Mouse (Mus musculus) cerebellum, adult 11 months (tissue): ENCODE data around the gene Opn4.
A peak's percentile ranks its signal among the peaks of the same experiment; 100 is the strongest.

ENCODE experiments used
- DNase-seq: peaks from one replicate; pipeline ENCODE4 v3.0.0; 2022

The Opn4 gene

DNA sequence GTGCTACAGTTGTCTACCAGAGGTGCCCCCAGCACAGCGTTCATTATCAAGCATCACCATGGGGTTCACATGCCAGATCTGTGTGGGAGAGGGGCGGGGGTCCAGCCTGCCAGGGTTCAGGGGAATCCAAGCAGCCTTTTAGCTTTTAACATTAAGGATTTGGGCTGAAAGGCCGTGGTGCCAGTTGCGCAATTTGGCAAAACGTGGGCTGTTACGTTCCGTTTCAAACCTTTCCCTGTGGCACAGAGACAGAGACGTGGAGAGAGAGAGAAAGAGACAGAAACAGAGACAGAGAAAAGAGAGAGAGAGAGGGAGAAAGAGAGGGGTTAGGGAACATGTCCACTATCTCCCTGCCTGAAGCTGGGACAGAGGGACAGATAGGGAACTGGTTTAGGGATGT is 38.3 kb downstream of the Opn4 start:
- DNase-seq, result no peak

DNA sequence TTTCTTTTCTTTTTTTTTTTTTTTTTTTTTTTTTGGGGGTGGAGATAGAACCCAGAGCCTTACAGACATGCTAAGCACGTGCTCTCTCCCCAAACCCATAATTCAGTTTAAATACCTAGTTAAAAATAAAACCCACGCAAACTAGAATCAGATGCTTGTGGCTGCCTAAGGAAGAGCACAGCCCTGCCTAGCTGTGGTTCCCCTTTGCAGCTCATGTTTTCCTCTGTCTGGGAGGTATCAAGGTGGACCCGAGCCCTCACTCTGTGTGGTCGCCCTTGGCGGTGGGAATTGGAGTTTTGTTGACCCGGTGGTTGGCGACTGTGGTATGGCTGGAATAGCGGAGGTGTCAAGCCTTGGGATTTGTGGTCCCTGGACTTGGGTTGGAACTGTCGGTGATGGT is 41.0 kb downstream of the Opn4 start:
- DNase-seq, result no peak

GRCm38 (mm10) chr14:34555211-34555610 is 44.7 kb downstream of the Opn4 start:
- DNase-seq, result no peak

DNA sequence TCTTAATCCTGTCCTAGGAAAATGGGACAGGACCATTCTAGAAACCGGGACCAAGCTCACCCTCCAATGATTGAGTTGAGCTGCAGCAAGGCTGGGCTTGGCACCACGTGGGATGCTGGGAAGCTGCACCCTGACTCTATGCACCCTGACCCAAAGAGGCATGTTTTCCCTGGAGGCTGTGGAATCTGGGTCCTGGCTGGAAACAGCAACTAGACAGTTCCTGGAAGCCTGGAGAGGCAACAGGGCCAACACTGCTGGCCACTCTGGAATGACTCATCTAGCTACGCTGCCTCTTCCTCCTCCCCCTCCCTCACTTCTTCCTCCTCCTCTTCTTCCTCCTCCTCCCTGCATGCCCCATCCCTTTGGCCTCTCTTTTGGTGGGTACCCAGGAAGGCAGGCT is 45.9 kb downstream of the Opn4 start:
- no peak for DNase-seq

GRCm38 (mm10) chr14:34553470-34553869 is 46.5 kb downstream of the Opn4 start:
- DNase-seq, result no peak

DNA sequence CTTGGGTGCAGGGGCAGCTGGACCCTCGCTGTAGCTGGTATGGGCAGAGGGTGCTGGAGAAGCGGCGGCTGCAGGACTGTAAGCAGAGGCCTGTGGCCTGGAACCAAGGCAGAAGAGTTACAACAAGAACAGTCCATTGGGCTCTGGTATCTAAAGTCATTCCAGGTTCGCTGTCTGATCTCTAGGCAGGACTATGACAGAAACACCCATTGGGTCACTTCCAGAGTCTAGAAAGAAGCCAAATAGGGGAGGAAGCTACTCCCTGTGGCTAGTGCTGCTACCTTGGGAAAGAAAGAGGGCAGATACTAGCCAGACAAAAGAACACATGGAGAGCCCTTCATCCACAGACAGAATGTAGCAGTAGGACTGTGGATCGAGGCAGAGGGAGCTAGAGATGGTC is 47.7 kb downstream of the Opn4 start:
- no peak for DNase-seq

DNA sequence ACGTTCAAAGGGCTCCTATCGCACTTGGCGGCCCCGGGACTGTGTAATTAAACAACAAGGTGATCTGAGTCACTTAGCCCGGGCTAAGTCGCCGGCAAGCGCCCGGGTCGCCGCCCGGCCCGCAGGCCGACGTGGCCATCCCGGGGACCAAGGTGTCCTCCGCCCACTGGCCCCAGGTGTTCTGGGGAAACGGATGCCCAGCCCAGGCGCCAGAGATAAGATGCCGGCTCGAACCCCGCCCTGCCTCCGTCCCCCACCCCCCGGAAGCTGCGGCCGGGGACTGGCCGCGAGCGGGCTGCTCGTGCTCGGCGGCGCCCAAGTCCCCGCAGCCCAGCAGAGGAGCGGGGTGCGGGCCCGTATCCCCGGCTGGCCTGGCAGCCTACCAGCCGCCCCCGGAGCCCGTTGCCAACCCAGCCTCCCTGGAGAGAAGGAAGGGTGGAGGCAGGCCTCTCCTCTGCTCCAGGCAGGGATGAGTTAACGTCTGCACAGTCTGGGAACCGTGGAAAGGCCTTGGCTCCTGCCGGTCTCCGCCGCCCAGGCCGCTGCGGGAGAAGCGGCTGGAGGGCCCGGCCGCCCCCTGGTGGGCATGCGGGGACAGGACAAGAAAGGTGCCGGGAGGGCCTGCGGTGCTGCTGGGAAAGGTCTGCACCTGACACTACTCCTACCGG is 50.8 kb downstream of the Opn4 start:
- DNase-seq, result peak; percentile 84

GRCm38 (mm10) chr14:34548391-34549001 is 51.4 kb downstream of the Opn4 start:
- DNase-seq, result peak; percentile 59

DNA sequence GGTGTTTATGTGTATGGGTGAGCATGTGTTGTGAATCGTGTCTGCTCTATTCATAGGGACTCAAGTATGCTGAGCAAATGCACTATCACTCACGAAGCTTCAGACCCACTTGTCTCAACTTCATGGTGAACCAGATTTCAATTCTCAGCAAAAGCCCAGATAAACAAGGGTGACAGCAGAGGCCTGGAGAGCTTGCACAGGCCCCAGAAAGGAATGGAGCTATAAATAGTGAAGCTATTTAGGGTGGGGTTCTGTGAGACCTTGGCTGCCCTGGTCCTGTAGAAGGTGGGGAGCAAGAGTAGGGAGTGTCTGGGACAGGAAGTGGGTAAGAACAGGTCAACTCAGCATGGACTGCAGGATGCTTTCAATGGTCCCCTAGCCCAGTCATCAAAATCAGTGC is 55.4 kb downstream of the Opn4 start:
- no peak for DNase-seq

DNA sequence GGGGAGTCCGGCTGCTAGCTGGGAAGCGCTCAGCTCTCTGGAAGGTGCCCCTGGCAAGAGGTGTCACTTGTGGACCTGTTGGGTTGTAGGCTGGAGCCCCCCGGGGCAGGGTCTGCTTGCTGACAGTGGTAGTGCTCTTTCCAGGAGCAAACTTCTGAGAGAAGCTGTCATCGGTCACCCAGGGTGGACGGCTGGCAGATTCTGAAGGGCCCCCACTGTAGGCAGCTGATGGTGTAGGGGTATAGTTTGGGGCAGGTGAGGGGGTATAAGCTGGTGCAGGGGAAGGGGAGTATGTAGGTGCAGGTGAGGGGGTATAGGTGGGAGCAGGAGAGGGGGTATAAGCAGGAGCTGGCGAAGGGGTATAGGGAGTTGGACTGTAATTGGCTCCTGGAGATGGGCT is 55.9 kb downstream of the Opn4 start:
- DNase-seq, result no peak

GRCm38 (mm10) chr14:34543596-34543995 is 56.3 kb downstream of the Opn4 start:
- no peak for DNase-seq

DNA sequence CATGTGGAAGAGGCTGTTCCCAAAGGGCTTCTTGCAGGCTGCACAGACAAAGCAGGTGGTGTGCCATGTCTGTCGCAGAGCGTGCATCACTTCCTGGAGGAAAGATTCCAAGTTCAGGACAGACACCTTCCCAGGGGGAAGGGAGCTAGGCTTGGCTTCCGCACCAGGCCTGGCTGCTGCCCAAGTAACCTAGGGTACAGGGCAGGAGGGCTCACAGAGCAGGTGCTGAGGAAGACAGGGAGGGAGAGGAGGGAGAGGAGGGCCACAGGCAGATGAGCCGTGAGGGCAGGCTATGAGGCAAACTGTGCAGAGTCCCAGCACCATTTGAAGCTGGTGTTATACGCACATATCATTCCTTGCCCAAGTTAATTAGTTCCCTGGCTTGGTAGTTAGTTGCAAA is 58.0 kb downstream of the Opn4 start:
- DNase-seq, result no peak

GRCm38 (mm10) chr14:34540685-34541162 is 59.2 kb downstream of the Opn4 start:
- no peak for DNase-seq
